Mouse (Mus musculus) cerebellum, adult 9-10 months (tissue): ENCODE measurements at regions not wholly inside any gene's neighbourhood (a gene's known extent, or its start where the extent isn't known, plus 50 kb on each side); places are given as distances from the start of the nearest gene placed in this dataset.

Experiments used
- DNase-seq: peaks from one replicate; pipeline ENCODE4 v3.0.0; 2022

- DNase-seq, result no peak
Observed at GRCm38 (mm10) chr12:28174078-28174477, 378.1 kb downstream of the Dcdc2c start.

DNA sequence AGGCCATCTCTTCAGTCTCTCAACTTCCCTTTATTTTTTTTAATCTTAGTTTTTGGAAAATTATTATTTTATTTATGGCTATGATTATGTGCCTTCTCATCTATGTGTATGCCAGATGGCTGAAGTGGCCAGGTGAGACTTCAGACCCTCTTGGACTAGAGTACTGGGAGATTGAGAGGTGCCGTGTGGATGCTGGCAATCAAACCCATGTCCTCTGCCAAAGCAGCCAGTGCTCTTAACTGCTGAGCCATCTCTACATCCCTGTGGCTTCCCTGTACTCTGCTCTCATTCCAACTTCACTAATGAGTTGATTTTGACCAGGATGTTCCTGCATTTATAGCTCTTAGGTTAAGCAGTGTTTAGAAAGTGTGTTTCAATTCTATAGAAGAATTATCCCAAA, 393.4 kb downstream of the Dcdc2c start:
- DNase-seq, result no peak

DNA sequence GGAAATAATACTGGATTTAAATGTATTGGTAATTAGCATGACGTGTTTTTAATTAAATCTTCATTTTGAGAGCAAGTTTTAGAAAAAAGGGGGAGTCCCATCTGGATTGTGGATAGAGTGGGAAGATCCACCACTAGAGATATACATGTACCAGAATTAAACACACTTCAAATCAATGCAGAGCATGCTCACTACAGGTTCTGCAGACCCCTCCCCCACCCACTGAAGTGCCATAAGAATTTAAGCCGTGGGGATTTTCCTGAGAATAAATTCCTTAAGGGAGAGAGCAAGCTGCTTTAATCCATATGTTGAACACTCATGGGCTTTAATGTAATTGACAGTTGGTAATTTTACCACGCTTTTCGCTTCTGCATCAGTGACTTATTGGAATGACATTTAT, 401.4 kb downstream of the Dcdc2c start:
- no peak for DNase-seq

GRCm38 (mm10) chr12:28135810-28136592, 416.2 kb downstream of the Dcdc2c start:
- no peak for DNase-seq

DNA sequence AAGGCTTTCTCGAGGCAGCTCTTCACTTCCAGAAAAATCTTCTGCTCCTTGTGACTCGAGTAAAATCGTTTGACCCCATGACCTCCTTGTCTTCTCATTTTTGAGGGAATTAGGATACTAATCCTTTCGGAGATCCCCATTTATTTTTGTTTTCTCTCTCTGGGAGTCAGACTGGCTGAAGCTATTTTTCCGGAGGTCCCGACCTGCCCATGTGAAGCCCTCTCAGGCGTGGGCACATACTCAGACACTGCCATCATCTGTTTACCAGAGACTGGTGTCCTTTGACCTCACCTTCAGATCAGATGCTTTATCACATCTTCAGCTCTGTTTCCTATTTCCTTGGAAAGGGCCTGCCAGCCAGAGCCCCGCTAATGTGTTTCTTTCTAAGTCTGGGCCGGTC, 429.4 kb downstream of the Dcdc2c start:
- DNase-seq, result no peak

DNA sequence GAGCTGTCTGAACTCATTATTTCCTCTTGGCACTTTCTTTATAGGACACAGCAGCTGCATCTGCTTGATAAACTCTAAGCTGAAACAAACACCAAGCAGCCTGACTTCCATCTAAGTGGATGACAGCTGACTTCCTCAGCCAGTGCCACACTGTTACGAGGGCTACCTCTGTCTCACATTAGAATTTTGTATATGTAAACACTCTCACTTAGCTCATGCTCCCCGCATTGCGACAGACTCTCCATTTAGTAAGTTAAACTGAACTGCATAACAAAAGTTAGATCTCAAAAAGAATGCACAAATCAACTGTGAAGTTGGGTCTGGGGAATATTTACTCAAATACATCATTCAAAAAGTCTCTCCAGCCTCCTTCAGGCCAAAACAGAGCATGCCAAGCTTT, 432.1 kb downstream of the Dcdc2c start:
- no peak for DNase-seq

DNA sequence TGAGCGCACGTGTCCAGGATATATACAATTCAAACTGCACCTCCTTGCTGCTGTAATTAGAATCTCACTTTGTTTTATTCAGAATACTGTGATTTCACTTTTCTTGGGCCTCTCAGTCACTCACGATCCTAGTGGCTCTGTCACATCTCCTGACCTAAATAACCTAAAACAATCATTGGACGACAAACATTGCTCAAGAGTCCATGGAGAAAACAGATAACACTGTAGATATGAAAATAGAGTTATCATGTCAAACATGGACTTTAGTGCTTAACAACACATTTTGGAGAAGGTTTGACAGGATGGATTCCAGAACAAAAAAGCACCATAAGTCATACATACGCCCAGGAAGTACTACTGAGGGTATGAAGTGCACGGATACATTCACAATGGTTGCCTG, 461.5 kb downstream of the Dcdc2c start:
- DNase-seq, result no peak

GRCm38 (mm10) chr12:28085460-28085859, 466.7 kb downstream of the Dcdc2c start:
- DNase-seq, result no peak

GRCm38 (mm10) chr12:28076606-28077005, 475.6 kb downstream of the Dcdc2c start:
- no peak for DNase-seq

GRCm38 (mm10) chr12:28068584-28068983, 483.6 kb downstream of the Dcdc2c start:
- no peak for DNase-seq

DNA sequence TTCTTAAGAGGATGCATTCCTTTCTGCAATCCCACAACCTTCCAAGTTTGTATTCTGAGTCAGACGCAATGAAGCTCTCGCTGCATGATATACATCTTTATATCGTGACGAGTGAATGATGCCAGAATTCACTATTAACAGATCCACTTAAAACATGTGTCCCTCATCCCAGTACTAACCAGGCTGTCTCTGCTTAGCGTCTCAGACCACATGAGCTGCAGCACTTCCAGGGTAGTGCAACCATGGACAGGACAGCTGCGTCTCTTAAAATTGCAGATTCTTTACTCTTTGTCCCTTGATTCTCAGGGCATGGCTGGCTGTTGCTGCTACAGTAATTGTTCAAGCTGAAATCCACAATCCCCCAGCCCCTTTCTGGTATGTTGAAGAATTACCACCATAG, 491.9 kb downstream of the Dcdc2c start:
- DNase-seq, result no peak

GRCm38 (mm10) chr12:28055518-28056280, 496.5 kb downstream of the Dcdc2c start:
- DNase-seq, result peak; percentile 14

DNA sequence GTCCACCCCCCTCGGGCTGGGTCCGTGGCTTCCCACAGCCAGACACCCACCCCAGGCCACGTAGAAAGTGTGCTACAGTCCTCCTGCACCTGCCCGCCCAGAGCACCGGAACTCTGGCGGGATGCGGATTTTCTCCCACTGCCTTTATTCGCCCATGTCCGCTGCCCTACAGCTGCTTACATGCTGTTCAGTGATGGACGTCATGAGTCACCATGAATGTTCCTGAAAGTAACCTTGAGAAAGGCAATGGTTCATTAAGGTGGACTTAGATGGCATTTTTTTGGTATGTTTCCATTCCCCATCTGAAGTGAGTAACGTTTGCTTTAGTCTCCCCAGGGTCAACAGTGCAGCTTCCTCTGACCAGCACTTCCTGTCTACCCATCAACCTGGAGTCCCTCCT, 497.8 kb downstream of the Dcdc2c start:
- no peak for DNase-seq

- DNase-seq, result no peak
Observed at GRCm38 (mm10) chr12:28047989-28048388, 504.2 kb downstream of the Dcdc2c start.

DNA sequence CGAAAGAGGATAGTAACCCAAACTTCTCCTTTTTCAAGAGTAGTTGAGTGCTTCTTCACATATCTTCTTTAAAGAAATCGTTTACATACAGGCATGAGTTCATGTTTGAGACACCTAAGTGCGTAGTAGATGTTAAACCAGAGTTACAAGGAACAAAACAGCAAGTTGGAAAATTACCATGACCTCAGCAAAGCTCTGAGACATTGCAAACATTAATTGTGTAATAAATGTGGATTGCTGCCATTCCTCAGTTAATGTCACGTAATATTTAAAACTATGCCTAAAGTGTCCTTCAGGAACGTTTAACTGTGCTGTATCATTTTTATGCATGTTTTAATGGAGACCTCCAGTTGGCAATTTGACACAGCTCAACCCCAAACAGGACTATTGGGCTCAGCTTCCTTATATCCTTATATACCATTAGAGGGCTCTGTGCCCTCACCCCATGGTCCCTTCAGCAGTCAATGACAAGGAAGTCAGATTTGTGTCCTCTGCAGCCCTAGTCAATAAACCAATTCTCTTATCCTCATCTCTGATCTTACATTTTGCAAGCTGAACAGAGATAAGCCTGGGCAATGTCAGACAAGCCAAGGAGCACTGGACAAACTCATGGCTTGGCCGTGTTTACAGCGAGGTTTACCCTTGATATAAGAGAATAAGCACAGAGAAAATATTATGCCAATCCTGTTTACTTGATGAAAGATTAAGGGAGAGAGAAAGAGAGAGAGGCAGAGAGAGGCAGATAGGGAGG, 513.9 kb downstream of the Dcdc2c start:
- DNase-seq, result no peak

DNA sequence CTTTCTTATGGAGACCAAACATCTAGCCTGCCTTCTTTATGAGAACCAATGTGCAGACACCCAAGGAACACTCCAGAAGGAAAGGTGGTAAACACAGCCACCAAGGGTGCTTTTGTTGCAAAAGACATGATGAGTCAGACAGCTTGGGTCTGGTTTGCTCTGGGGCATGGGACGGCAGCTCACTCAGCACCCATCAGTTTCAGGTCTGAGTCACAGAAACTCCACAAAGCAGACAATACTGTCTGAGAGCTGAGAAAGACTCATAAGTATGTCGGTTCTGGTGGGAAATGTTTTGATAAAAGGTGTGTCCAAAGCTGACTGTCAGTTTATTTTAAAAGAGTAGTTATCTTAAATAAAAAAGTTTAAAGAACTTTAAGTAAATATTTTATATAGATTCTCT, 553.0 kb downstream of the Dcdc2c start:
- DNase-seq, result no peak

GRCm38 (mm10) chr12:27992152-27992551, 560.0 kb downstream of the Dcdc2c start:
- no peak for DNase-seq

DNA sequence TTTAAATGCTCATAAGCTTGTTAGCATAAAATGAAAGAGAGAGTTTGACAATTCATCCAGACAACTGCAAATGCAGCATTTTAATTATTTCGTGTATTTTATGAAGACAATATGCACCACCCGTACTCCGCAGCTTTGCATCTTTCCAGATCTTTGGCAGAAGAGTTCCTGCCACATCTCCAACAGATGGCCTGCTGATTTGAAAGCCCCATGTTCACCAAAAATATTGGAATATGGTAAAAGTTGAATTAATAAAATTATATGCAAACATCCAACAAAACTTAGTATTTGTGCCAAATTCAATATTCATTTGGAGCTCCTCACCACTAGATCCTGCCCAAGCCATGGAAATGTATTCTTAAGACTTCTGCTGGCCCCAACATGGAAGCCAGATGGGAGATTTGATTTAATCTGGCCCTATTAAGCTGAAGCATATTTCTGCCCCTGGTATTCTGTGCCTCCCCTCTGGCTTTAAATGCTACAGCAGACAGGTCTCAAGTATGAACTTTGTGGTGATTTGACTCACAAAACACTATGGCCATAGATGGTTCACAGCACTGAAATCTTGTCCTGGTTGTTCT, 567.8 kb downstream of the Dcdc2c start:
- DNase-seq, result no peak

- no peak for DNase-seq
Observed at GRCm38 (mm10) chr12:27978257-27978931, 573.8 kb downstream of the Dcdc2c start.

DNA sequence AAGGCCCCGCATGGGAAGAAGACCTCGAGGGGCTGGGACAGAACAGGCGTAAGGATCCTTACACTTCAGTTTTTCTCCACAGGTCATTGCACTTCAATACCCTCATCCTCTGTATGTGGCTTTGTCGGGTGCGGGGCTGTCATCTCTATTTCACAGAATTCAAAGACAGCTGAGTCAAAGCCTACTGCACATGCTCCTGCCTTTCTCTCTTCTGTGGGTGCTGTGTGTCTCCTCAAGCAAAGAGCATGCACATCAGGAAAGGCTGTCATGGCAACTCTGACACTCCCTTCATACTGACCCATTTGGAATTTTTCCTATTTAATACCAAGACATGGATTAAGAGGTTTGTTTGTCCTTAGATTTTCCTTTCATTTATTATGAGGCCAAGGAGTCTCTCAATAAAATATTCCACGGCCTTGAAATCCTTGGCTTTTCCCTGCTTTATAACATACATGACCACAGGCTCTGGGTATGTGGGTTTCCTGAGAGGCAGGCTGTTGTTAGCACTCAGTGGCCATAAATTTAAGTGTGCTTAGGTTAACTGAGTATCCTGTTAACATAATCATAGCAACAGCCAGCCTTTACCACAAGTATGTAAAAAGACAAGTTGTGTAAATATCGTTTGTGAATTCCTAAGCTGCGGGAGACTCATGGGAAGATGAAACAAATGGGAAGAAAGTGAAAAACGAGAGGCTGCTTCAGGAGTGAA, 574.5 kb downstream of the Dcdc2c start:
- no peak for DNase-seq

- no peak for DNase-seq
Observed at GRCm38 (mm10) chr12:27962908-27963307, 589.3 kb downstream of the Dcdc2c start.

GRCm38 (mm10) chr12:27960064-27960463, 592.1 kb downstream of the Dcdc2c start:
- no peak for DNase-seq
